Mouse (Mus musculus) frontal cortex, postnatal 10 days (tissue): ENCODE results near the gene Gnai3.

Experiments used
- DNase-seq, 2 experiments: peaks; one replicate each; pipeline ENCODE4 v3.0.0; 2022; ENCODE audit warnings: low spot score in 2 of 2, mixed read lengths in 1 of 2

Gnai3 gene

GRCm38 (mm10) chr3:108112246-108112645, 33.7 kb downstream of the Gnai3 start:
- DNase-seq, result no peak

GRCm38 (mm10) chr3:108111320-108111719, 34.6 kb downstream of the Gnai3 start:
- DNase-seq, result no peak

- DNase-seq, result no peak
Observed at GRCm38 (mm10) chr3:108105281-108105680, 40.7 kb downstream of the Gnai3 start.

- no peak for DNase-seq
Observed at GRCm38 (mm10) chr3:108102075-108102474, 43.9 kb downstream of the Gnai3 start.

GRCm38 (mm10) chr3:108101594-108101993, 44.4 kb downstream of the Gnai3 start:
- no peak for DNase-seq

GRCm38 (mm10) chr3:108098316-108098715, 47.6 kb downstream of the Gnai3 start:
- DNase-seq, result no peak

GRCm38 (mm10) chr3:108097656-108098055, 48.3 kb downstream of the Gnai3 start:
- DNase-seq, result no peak

GRCm38 (mm10) chr3:108096726-108097125, 49.2 kb downstream of the Gnai3 start:
- DNase-seq, result no peak

GRCm38 (mm10) chr3:108096226-108096625, 49.7 kb downstream of the Gnai3 start:
- DNase-seq, result no peak

- DNase-seq, result no peak
Observed at GRCm38 (mm10) chr3:108094976-108095760, 50.8 kb downstream of the Gnai3 start.

- DNase-seq, result no peak
Observed at GRCm38 (mm10) chr3:108094146-108094545, 51.8 kb downstream of the Gnai3 start.

- DNase-seq, result no peak
Observed at GRCm38 (mm10) chr3:108093306-108093705, 52.6 kb downstream of the Gnai3 start.

- no peak for DNase-seq
Observed at GRCm38 (mm10) chr3:108092536-108093115, 53.3 kb downstream of the Gnai3 start, which contains the start of gene Gnat2. TSS of gene Gnat2 (plus strand) at chr3:108092789.

GRCm38 (mm10) chr3:108092030-108092429, 53.9 kb downstream of the Gnai3 start:
- DNase-seq, result no peak

- DNase-seq, result no peak
Observed at GRCm38 (mm10) chr3:108090561-108090960, 55.4 kb downstream of the Gnai3 start.

- DNase-seq, result no peak
Observed at GRCm38 (mm10) chr3:108089916-108090315, 56.0 kb downstream of the Gnai3 start.

- no peak for DNase-seq
Observed at GRCm38 (mm10) chr3:108088842-108089380, 57.0 kb downstream of the Gnai3 start.

- no peak for DNase-seq
Observed at GRCm38 (mm10) chr3:108087329-108087728, 58.6 kb downstream of the Gnai3 start.

GRCm38 (mm10) chr3:108086470-108086979, 59.4 kb downstream of the Gnai3 start, which contains the start of gene Ampd2:
TSS of gene Ampd2 (minus strand) at chr3:108086651.
- DNase-seq, result peak in 1 of 2 experiments; percentile 61

- DNase-seq, result peak in 1 of 2 experiments; percentile 55
Observed at GRCm38 (mm10) chr3:108085721-108086469, 60.1 kb downstream of the Gnai3 start.

- peak; percentile 88 to 92 for DNase-seq
Observed at GRCm38 (mm10) chr3:108085281-108085720, 60.6 kb downstream of the Gnai3 start.

- no peak for DNase-seq
Observed at GRCm38 (mm10) chr3:108084767-108085270, 61.1 kb downstream of the Gnai3 start.
